Mouse (Mus musculus) inflammation-experienced regulatory T-cells, adult 6 months (primary cell): ENCODE data around the gene Gm20075. TPM values are rescaled to one million over a fixed set of nuclear protein-coding genes. Genes with fewer than 3 reads are reported as not detected.
"Not testable (repeated sequence)": the region's sequence is repeated elsewhere in the genome, so short reads cannot be mapped to it uniquely, and the experiment has no call there.

Experiments used
- ATAC-seq: one replicate; pipeline ENCODE4 v1.8.0; 2017
- polyA plus RNA-seq, 3 experiments: library from polyadenylated mRNA; unstranded; fragments of 100-300 nt; shearing (Covaris generic); gene quantifications; one replicate each; pipeline ENCODE4 v1.2.1; 2017

Gene Gm20075
- polyA plus RNA-seq = 10 to 100 TPM in 2 of 3 experiments, 1 to 10 TPM in 1; 8.9 to 18.4 (median 11.6) TPM

GRCm38 (mm10) chr13:96081276-96081675 lies at the start of gene Gm20075:
Gm20075 (minus strand) TSS chr13:96081376.
- ATAC-seq = not testable (repeated sequence)

DNA sequence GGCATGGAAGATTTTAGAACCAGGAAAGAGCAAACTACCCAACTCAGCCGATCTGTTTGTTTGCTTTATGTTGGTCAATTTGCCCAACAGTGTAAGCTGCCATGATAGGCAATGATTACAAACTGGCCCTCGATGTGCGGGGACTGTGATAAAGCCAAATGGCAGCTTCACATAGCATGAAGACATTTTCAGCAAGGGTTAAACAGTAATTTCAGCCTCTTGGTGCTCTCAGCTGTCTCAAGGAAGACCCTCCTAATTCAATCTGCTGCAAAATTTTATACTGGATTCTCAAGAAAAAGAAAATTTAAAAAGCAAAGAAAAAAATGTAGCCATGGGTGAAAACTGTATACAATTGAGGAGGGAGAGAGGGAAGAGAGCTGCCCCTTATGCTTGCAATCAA lies 47.9 kb upstream of the Gm20075 start:
- ATAC-seq = no peak

DNA sequence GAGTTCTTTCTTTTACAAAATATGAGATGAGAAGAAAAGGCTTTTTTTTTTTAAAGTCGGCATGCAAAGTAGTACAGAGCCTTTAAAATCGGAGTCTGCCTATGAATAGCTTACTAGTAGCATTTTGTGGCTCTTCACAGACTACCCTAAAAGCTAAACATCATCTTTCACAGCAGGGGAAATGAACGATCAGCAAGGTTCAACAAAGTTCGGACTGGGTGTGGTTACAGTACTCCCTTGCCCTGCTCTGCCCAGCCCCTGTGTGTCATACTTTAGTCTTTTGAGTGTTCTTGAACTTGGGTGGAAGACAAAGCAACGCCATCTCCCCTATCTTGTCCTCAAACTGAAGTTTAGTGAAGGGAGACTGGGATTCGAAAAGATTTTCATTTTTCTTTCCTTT lies 45.5 kb upstream of the Gm20075 start:
- ATAC-seq = no peak

- ATAC-seq = no peak
Measured at GRCm38 (mm10) chr13:96125011-96125410, 43.8 kb upstream of the Gm20075 start.

DNA sequence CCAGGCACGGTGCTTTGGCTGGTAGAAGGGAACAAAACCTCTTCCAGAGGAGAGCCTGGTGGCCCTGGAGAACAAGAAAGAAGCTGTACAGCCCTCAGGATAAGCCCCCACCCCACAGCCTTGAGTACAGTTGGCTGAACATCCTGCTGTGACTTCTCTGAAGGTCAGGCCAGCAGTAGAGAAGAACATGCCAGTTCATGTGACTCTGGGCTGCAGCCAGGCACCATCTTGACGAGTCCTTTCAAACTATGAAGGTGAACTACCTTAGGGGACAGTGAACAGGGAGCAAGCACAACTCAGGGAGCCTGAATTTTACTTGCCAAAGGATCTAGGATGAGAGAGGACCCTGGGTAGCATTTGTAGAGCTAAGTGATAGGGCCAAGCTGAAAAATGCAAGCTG lies 31.5 kb upstream of the Gm20075 start:
- ATAC-seq = no peak

DNA sequence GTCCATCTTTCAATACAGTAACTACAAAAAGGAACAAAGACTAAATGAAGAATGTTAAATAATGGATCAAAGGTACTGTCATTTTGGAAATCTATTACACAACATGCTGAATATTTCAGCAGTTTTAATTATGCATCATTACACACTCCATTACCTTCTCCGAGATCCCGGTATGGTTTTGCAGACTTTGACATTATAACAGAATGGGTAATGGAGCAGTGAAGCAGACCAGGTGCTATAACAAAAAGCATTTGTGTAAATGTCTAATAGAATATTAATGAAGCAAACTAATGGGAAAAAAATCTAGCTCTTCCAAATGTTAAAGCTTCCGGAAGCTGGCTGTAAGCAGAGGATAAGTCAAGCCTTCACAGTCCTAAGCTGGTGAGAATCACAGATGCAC lies 29.6 kb upstream of the Gm20075 start:
- no peak for ATAC-seq

DNA sequence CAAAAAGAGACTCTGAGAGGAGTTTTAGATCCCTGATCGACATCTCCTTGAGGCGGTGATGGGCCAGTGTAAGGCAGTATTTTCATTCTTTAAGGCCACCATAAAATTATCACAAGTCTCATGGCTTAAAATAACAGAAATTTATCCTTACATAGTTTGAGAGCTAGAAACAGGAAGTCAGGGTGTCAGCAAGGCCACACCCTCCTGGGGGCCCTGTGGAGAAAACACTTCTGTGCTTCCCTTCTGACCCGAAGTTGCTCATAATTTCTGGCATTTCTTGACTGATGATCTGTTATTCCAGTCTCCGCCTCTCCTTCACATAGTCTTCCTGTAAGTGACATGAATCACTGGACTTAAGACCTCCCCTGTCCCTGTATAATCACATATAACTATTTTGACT lies 25.2 kb upstream of the Gm20075 start:
- no peak for ATAC-seq

GRCm38 (mm10) chr13:96090929-96091328 lies 9.8 kb upstream of the Gm20075 start:
- no peak for ATAC-seq

- ATAC-seq = no peak
Measured at GRCm38 (mm10) chr13:96085581-96086302, 4.6 kb upstream of the Gm20075 start.

DNA sequence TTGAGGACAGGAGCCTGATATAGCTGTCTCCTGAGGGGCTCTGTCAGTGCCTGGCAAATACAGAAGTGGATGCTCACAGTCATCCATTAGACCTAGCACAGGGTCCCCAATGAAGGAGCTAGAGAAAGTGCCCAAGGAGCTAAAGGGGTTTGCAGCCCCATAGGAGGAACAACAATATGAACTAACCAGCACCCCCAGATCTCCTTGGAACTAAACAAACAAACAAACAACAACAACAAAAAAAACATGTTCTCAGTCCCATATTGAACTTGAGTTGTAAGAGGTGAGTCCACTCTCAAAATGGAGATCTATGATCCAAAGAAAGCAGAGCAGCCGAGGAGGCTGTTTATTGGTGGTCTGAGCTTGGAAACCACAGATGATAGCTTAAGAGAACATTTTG lies 578 bp upstream of the Gm20075 start, which contains the start of gene Gm17190:
Gene Gm17190 (plus strand): TSS at position 301 of the 400 bp plus-strand sequence.
- not testable (repeated sequence) for ATAC-seq

- no peak for ATAC-seq
Measured at GRCm38 (mm10) chr13:96073555-96073954, 7.6 kb downstream of the Gm20075 start.

- ATAC-seq = no peak
Measured at GRCm38 (mm10) chr13:96052755-96053154, 28.4 kb downstream of the Gm20075 start.

GRCm38 (mm10) chr13:96045396-96045795 lies 35.8 kb downstream of the Gm20075 start:
- ATAC-seq = no peak

- ATAC-seq = no peak
Measured at GRCm38 (mm10) chr13:96040275-96041042, 40.7 kb downstream of the Gm20075 start.

- ATAC-seq = no peak
Measured at GRCm38 (mm10) chr13:96039536-96039935, 41.6 kb downstream of the Gm20075 start.

DNA sequence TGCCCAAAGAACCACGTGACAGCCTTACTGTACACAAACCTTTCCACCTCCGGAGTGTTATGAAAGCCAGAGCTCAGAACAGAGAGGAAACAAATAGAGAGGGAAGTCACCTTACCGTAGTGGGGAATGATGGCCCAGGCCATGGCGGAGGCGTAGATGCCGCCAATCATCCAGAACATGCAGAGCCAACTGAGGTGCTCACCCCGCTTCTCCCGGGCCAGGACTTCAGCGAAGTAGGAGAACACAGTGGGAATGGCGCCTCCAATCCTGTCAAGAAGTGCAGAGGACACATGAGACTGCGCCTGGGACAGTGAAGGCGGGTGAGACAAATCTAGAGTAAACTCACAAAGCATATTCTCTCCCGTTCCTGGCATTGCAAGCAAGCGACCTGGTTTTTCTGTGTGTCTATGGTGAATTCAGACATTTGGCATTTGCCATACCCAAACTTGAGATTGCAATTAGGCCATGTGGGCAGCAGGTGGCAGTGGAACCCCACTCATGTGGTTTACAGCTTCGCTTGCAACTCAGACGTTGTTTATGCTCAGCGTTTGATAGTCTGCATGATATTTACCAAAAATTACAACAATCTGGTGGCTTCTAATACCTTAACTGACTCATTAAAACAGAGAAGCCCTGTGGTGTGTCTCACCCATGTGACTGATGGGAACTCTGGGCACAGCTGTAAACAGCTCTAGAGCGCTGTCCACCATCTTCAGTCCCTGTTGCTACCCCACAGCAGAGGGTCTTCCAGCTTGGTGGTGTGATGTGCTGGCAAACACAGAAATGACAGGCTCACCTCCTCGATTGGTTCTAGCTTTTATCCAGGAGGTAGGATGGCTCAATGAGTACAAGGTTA lies 50.6 kb downstream of the Gm20075 start:
- ATAC-seq = no peak

Other genes with a start within 250 kb of the Gm20075 start
- 10 to 100 TPM; 12.7 to 20.0 (median 13.9) TPM for gene Iqgap2, start 189.5 kb downstream of the Gm20075 start, polyA plus RNA-seq
- not detected for gene Gm17190, start 678 bp upstream of the Gm20075 start, polyA plus RNA-seq
- gene Sv2c, start 51.2 kb upstream of the Gm20075 start, polyA plus RNA-seq = 1 to 10 TPM; 1.4 to 3.3 (median 2.4) TPM